Mouse (Mus musculus): ENCODE results near the gene Tuba1a.

GRCm38 (mm10) chr15:98922581-98922980 is 30.9 kb downstream of the Tuba1a start:
- TF ChIP-seq MYC (IDR thresholded peaks at IDR 0.05; ENCODE audit: low read depth, low read length) (no peak), CHD2 (IDR thresholded peaks at IDR 0.05; ENCODE audit: low read length) (no peak), CTCF (conservative IDR thresholded peaks at IDR 0.05 in 1 of 2, IDR thresholded peaks at IDR 0.05 in 1 of 2; ENCODE audit: low read depth in 2 of 2, low read length in 2 of 2) (no peak), SMC3 (IDR thresholded peaks at IDR 0.05; ENCODE audit: low read depth, low read length) (no peak)

Data from CH12.LX (cell line).